Mouse (Mus musculus): ENCODE results near the gene Kcnh5. TPM values are rescaled to one million over a fixed set of nuclear protein-coding genes. Genes with fewer than 3 reads are reported as not detected.

Kcnh5 gene
- not detected for total RNA-seq (2021)

GRCm38 (mm10) chr12:75176691-75177645 lies at the start of gene Kcnh5:
Gene Kcnh5, minus strand, starts transcription at chr12:75177332.
- intact Hi-C loops (cut with DNase I): loop anchor here (10.0 kb wide), 1 partner anchor 218 kb away; no protein-coding TSS in a partner anchor
- no peak for DNase-seq

DNA sequence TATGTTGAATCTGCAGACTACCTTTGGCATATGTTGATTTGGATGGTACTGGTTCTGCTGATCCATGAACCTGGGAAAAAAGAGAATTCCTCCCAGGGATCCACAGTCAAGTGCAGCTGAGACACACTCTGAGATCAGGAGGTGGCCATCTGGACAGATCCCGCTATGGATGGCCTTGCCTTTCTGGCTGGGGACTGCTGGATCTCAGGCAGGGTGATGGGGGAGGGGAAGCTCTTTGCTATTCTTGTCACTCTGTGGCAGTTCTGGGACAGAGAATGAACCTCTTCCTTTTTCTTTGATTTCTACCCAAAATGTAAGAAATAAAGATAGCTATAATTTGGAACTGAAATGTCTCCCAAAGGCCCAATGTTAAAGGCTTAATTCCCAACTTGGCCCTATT lies 46.8 kb upstream of the Kcnh5 start:
- DNase-seq: no peak
- intact Hi-C loops (cut with DNase I): no loop called here

GRCm38 (mm10) chr12:75189413-75189812 lies 12.3 kb upstream of the Kcnh5 start:
- no peak for DNase-seq
- intact Hi-C loops (cut with DNase I): no loop called here

- intact Hi-C loops (cut with DNase I): no loop called here
- no peak for DNase-seq
These were observed 5.5 kb upstream of the Kcnh5 start for GRCm38 (mm10) chr12:75182646-75183045.

DNA sequence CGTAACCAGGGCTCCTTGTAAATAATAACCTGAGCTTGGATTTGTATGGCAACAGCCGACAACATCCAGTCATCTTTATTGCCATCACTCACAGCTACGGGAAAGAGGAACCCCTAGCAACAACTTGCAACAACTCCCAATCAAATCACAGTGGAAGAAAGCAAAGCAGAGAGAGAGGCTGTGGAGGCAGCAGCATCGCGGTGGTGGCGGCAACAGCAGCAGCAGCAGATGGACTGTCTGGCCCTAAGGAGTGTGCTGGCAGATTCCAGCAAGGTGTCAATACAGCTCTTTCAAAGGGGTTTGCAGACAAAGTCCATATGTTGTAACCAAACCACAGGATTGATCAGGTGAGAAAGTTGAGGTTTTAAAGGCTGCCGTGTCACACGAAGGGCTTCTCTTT lies 2.4 kb upstream of the Kcnh5 start:
- intact Hi-C loops (cut with DNase I): loop anchor here (10.0 kb wide), 1 partner anchor 215 kb away; no protein-coding TSS in a partner anchor

GRCm38 (mm10) chr12:75177646-75178030 lies 506 bp upstream of the Kcnh5 start:
- no peak for DNase-seq
- intact Hi-C loops (cut with DNase I): loop anchor here (10.0 kb wide), 1 partner anchor 217 kb away; no protein-coding TSS in a partner anchor

More for the DNA sequence above, 2.4 kb upstream of the Kcnh5 start:
- DNase-seq: no peak

GRCm38 (mm10) chr12:75175931-75176565 lies 1.1 kb downstream of the Kcnh5 start:
- DNase-seq: no peak
- intact Hi-C loops (cut with DNase I): loop anchor here (10.0 kb wide), 1 partner anchor 219 kb away; no protein-coding TSS in a partner anchor

- DNase-seq: no peak
- intact Hi-C loops (cut with DNase I): loop anchor here (5.0 to 10.0 kb wide), 2 partner anchors 224 to 839 kb away; no protein-coding TSS in a partner anchor
These were observed 6.2 kb downstream of the Kcnh5 start for GRCm38 (mm10) chr12:75170970-75171369.

DNA sequence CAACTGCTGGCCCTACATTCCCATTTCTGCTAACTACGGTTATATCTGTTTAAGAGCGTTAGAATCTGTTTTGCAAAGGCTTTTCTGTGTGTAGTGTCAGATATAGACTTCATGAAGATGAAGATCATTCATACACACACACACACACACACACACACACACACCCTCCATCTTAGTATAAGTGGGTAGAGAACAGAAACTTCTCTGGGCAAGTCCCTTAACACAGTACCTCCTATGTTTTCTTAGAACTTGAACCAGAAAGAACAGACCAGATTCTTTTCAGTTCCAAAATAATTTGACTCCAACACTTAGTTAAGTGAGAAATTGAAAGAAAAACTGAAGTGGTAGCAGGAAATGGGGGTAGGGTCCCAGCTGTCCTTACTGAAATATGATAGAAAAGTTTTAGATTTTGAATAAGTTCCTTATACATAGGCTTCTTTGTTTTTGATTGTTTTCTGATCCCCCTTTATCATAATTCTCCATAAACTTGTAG lies 24.0 kb downstream of the Kcnh5 start:
- DNase-seq: no peak
- intact Hi-C loops (cut with DNase I): no loop called here

DNA sequence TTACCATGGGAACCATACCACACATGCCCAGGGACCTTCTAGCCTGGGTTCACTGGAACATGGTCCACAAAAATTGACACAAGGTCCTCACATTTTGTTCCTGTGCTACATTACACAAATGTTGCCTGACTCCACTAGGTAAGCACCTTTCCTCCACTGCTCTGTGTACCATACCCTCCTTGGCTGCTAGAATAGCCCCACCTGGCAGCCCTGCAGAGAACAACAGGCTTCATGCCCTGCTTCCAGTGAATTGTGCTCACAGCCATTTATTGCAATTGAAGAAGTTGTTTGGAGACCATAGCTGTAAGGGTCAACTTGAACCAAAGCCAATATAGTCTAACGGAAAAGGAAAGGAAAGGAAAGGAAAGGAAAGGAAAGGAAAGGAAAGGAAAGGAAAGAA lies 37.3 kb downstream of the Kcnh5 start:
- DNase-seq: no peak
- intact Hi-C loops (cut with DNase I): no loop called here

GRCm38 (mm10) chr12:75091921-75092320 lies 85.2 kb downstream of the Kcnh5 start:
- DNase-seq: no peak
- intact Hi-C loops (cut with DNase I): no loop called here

DNA sequence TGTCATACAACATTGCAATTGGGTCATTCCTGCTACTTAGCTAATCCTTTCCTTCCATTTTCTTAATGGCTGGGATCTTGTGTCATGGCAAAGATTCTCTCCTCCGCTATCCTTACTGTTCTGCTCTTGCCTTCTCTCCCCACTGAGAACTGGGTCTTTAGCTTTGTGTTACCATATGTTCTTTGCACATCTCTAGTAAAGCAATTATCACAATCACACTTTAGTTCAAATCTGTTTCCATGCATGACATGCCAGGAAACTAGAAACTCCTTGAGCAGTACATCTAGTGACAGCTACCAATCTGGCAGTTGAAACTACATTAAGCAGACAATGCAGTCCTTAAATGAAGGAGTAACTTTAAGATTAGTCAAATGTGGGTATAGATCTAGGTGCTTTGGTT lies 86.2 kb downstream of the Kcnh5 start:
- DNase-seq: no peak
- intact Hi-C loops (cut with DNase I): no loop called here

DNA sequence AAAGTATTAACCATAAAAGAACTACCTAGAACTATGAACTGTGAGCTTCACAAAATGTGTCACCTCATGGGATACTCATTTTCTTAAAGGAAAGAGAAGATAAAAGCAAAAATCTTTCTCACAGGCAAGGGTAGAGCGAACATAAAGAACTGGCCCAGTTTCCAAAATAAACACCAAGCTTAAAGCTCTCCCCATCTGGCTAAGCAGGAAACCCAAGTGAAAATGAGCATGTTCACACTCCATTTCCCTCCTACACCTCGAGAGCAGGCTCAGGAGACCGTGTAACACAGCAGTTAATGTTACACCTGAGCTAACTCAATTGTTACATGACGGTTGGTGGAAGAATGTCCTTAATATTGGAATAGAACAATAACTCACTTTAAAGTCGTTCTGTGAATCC lies 100.0 kb downstream of the Kcnh5 start:
- intact Hi-C loops (cut with DNase I): no loop called here
- no peak for DNase-seq

- DNase-seq: no peak
- intact Hi-C loops (cut with DNase I): no loop called here
These were observed 106.1 kb downstream of the Kcnh5 start for GRCm38 (mm10) chr12:75071043-75071442.

- intact Hi-C loops (cut with DNase I): no loop called here
- DNase-seq: no peak
These were observed 114.6 kb downstream of the Kcnh5 start for GRCm38 (mm10) chr12:75062571-75062970.

DNA sequence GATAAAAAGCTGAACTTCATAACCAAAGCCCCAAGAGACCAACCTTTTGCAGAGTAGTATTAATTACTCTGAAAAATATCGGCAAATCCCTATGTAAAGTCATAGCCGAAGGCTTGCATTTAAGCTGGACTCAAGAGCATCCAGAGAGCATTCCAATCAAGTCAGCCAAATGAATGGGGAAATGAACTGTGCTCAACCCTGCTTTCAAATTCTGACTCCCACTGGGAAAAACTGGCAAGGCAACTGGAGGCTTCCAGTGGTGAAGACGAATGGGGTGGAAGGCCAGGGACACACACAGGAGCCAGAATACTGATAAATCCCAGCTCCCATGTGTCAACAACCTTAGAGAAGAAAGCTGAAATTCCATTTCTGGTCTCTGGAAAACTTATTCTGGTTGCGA lies 115.4 kb downstream of the Kcnh5 start:
- peak in 1 of 2 experiments; percentile 4 for DNase-seq
- intact Hi-C loops (cut with DNase I): no loop called here

GRCm38 (mm10) chr12:75053731-75054130 lies 123.4 kb downstream of the Kcnh5 start:
- intact Hi-C loops (cut with DNase I): no loop called here
- DNase-seq: no peak

DNA sequence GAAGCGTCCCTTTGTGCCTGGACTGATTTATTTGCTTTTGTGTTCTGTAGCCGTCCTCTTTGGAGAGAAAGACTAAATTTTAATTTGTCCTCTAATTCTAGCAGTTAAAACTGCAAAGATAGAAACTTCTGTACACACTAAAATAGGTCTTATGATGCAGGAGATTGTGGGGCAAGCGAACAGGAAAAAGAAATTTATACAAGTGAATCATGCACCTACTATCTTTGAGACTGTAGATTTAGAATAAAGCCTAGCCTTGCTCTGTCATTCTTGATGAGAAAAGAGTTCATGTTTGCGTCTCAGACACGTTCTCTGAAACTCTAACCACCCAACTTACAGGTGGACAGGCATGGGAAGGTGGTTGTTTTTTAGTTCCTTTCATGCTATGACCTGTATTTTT lies 140.4 kb downstream of the Kcnh5 start:
- intact Hi-C loops (cut with DNase I): no loop called here
- DNase-seq: no peak

GRCm38 (mm10) chr12:75031970-75032864 lies 144.9 kb downstream of the Kcnh5 start:
- intact Hi-C loops (cut with DNase I): no loop called here
- DNase-seq: no peak

DNA sequence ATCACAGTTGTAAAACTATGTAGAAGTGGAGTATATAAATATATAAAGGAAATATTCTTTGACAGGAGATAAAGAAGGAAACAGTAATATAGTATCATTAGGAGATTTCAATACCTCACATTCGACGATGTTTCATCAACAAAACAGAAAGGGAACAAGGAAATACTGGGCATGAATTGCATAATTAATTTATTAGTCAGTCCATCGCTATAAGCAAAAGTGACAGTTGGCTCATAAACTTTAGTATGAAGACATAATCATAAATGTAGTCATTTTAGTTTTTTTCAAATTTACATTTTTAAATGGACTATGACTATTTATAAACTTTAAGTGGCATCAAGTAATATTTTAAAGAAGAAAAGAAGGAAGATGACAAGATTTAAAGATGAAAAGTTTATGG lies 205.9 kb downstream of the Kcnh5 start:
- no peak for DNase-seq
- intact Hi-C loops (cut with DNase I): no loop called here
